Mouse (Mus musculus) lung, adult 2 months (tissue): ENCODE results near the gene Spg7.

ENCODE experiments used
- CTCF ChIP-seq: fragments of 200-500 bp; IDR thresholded peaks from 2 replicates; pipeline ENCODE4 v1.5.1; 2011; ENCODE audit warnings: mild to moderate bottlenecking, low read length, control low read depth; ENCODE audit not compliant: insufficient read depth
- POLR2A ChIP-seq: fragments of 200-500 bp; IDR thresholded peaks from 2 replicates; pipeline ENCODE4 v1.6.1; 2011; ENCODE audit warnings: low read depth, mild to moderate bottlenecking, control low read depth, low read length, borderline replicate concordance; ENCODE audit errors: extremely low read depth

DNA sequence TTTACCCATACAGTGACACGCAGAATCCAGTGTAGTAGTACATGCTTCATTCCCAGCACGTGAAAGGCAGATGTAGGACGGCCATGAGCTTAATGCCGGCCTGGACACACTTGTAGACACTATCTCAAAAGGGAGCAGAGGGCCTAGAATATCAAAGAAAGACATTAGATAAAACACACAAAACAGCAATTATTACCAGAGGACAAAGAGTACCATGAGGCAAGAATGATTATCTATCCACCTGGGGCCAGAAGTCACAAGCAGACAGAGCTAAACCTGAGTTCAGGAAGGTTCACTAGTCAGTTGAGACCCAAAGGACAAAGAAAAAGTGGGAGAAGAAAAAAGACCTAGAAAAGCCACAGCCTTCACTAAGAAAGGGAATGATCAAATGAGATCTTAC, 45.6 kb upstream of the Spg7 start:
- TF ChIP-seq CTCF = no peak
- TF ChIP-seq POLR2A = no peak
